Mouse (Mus musculus) activated CD4-positive, CD25-positive, alpha-beta regulatory T cell, adult 4 months (primary cell): ENCODE measurements around the gene Atr. TPM values are rescaled to one million over a fixed set of nuclear protein-coding genes. Genes with fewer than 3 reads are reported as not detected.

Experiments
- ATAC-seq: one replicate; pipeline ENCODE4 v1.8.0; 2017
- polyA plus RNA-seq, 2 experiments: library from polyadenylated mRNA; unstranded; fragments of 100-300 nt; shearing (Covaris generic); gene quantifications; one replicate each; pipeline ENCODE4 v1.2.1; 2017

Atr gene
- 10 to 100 TPM; 18.3 to 23.2 TPM for polyA plus RNA-seq

DNA sequence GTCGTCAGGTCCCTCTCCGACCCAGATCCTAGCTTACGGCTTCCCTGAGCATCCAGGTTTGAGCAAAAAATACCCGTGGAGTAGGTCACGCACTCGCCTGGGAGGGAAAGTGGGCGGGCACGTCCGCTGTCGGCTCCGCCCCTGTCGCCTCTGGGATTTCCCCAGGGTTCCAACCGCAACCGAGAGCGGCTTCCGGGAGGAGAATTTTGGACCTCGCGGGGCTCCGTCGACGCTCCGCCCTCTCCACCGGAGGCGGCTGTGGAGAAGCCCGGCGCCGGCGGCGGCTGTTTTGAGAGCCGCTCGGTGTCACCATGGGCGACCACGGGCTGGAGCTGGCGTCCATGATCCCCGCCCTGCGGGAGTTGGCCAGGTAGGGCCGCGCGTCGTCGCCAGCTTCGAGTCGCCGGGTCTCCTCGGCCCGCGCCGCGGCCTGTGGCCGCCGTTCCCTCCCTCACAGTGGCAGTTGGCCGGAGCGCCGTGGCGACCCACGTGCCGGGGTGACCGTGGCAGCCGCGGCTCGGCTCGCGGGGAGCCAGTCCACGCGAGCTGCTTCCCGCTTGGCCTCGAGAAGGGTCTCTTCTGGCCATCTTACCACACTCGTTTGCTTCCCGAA lies at the start of gene Atr:
Gene Atr, plus strand, starts transcription at position 184 of the 613 bp plus-strand sequence.
- peak; percentile 86 for ATAC-seq

GRCm38 (mm10) chr9:95809596-95809995 lies 47.8 kb upstream of the Atr start:
- ATAC-seq, result no peak

GRCm38 (mm10) chr9:95811817-95812216 lies 45.6 kb upstream of the Atr start:
- no peak for ATAC-seq

DNA sequence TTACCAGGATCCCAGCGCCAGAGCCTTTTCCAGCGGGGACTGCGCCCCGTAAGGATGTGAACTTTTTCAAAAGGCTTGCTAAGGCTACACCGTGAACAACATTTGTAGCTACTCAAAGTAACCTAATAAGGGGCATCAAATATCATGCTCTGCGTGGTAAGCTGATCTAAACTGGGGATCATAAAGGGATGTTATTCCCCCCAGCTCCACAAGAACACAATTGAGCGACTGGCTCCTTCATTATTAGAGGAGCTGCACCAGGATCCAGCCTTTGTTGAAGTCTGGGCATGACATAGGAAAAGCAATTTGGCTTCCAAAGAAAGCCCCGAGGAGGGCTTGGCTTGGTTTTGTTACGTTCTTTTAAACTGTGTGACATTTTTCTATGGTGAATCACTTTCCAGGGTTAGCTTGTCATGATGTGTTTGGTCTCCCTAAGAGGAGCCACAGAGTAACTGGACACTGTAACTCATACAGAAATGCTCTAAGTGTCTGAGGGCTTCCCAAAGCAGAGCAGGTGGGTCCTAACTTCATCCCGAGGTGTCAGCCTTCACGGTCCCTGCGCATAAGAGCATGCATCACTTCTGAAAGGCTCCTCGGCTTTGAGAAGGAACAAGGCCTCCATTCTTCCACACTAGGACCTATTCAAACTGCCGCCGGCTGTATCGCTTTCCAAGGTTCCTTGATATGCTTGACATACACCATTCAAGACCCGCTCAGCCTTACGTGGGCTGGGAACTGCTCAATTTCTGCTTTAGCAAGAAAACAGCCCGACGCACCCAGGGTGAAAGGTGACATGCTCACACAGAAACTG lies 43.5 kb upstream of the Atr start:
- no peak for ATAC-seq

DNA sequence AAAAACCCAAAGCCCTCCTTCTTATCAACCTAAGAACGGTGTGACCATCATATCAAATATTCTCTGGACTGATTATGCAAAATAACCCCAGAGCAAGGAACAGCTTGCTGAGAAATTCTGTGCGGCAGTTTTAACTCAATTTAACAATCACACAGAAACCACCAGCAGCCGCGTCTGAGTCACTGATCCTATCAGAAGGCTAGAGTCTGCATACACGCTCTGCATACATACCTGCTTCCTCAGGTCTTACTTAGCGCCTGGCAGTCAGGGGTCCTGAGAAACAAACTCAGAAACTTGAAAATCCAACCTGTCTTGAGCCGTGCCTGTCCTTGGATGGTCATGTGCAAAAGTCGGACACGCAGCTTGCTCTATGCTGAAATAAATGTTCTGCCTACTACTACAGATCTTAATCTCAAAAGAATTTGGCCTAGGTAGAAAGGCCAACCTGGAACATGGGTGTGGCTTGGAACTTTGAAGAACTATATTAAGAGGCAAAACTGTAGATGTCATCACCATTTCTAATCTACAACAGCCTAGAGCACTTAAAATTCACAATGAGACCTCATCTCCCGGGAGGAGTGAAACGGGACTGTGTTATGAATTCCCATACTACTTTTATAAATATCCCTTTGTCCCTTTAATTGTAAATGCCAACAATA lies 42.3 kb upstream of the Atr start:
- ATAC-seq, result no peak

DNA sequence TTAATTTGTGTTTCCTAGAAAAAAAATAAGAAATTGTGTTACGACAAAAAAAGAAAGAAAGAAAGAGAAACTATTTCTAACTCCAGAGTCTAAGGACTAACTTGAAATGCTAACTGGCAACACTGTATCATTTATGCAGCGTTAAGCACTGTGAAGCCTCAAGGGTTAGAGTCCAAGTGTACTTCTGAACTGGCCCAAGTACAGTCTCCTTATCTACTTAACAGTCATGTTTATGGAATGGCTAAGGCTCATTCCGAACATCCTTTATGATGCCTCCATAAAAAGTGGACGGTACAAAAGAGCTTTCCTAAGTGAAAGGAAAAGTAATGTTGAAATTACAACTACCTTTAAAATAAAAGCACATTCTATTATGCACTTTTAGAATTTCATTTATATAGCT lies 41.7 kb upstream of the Atr start:
- no peak for ATAC-seq

DNA sequence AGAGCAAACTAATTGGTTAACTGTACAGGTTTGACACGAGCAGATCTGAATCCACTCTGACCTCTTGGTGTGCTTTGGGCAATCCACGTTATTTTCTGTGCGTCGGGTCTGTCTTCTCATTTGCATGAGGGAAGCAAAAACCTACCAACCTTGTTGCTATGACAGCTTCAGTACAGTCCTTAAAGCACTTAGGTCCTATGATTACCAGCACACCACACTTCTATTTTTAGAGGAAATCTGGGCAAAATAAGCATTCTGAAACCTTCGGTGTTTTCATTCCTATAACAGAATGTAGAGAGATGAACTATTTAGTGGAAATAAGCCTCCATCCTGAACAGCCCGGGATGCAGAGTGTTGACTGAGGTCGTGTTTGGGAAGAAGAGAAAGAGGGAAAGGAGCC lies 34.9 kb upstream of the Atr start:
- no peak for ATAC-seq

- no peak for ATAC-seq
Measured at GRCm38 (mm10) chr9:95827565-95827964, 29.8 kb upstream of the Atr start.

DNA sequence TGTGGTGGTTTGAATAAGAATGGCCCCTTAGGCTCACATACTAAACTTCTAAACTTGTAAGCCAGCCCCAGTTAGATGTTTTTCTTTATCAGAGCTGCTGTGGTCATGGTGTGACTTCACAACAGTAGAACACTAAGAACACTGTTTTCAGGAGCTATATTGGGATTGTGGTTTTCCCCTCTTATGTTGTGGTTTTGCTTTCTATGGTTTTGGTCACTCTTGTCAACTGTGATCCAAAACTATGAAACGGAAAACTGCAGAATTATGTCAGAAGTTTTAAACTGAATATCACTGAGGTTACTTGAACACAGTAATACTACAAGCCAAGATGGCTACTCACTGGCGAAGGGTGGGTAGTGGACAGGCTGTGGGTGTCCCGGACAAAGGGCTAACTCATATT lies 24.6 kb upstream of the Atr start:
- ATAC-seq, result no peak

DNA sequence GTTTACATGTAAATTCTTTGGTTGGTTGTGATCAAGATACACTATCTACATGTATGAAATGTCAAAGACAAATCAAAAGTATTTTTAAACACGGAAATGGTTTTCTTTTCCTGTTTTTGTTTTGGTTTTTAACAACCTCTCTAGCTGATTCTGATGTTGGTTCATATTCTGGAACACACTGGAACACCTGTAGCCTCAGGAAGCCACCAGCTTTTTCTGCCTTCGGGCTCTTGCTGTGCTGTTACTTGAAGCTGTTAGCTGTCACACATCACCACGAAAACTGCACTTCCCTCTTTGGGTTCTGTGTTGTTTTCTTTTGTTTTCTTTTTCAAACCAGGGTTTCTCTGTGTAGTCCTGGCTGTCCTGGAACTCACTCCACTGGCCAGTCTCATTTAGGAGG lies 22.6 kb upstream of the Atr start:
- peak; percentile 21 for ATAC-seq

GRCm38 (mm10) chr9:95835741-95836140 lies 21.7 kb upstream of the Atr start:
- ATAC-seq, result peak; percentile 79

DNA sequence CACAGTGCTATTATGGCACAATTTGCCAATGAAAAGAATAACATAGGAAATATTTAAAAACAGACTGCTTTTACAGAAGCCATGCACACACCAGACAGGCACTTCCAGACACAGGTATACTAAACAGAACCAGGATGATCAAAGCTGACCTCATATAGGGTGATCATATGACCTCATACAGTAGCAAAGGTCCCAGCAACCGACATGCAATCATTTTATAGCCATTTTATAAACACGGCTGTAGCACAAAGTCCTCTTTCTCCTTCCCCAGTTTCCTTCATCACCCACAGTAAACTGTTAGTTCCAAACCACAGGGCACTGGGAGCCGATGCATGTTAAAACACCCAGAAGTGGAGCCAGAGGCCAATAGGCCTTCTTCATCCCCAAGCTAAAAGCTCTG lies 18.0 kb upstream of the Atr start:
- no peak for ATAC-seq

GRCm38 (mm10) chr9:95844825-95845460 lies 12.5 kb upstream of the Atr start, which contains the start of gene Pls1:
Pls1 (minus strand) TSS chr9:95845311.
- peak; percentile 69 for ATAC-seq

DNA sequence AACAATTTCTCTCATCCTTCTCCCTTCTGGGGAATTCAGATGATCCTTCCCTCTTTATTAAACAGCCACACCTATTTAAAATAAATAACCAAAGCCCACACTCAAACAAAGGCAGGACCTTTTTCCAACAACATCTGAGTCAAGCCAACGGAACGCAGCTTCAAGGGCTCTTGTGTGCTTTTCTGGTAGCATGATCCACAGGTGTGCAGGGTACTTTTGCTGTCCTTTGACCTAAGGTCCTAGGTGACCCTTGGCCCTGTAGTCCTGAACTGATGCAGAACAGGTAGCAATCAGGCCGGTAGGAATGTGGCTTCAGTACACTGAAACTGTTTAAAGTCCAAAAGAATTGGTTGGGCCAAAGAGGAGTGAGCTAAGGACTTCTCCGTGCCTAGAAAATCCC lies 11.7 kb upstream of the Atr start:
- no peak for ATAC-seq

DNA sequence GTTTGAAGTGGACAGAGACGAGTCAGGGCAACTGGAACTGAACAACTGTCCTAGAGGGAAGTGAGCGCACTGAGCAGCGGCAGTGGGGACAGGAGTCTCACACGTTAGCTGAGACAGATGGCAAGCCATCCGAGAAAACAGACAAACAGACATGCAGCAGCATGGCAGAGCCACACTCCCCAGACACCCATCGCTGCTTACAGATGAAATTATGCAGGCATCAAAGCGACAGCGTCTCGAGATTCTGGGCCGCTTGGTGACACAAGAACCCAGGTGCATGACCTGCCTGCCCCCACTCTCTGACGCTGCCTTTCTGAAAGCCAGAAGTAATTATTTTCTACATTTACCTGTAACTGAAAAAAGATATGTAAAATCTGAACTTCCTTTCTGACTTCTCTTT lies 5.7 kb upstream of the Atr start:
- ATAC-seq, result no peak

GRCm38 (mm10) chr9:95852896-95853295 lies 4.5 kb upstream of the Atr start:
- peak; percentile 36 for ATAC-seq

DNA sequence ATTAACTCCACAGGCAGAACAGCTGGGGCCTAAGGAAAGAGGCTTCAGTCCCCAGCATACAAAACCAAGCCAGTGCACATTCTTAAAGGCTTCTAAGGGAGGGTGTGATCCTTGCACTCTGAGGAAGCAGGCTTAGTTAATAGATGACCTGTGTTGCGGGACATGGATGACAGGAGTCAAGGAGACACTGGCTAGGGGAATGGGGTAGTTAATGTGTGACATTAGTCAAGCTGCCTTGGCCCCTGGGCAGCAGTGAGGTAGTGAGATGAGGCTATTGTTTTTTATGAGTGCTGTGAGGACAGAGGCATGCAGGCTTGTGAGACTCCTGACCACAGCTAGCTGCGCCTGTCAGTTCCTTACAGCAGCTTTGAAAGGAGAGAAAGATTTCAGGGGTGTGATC lies 2.5 kb upstream of the Atr start:
- ATAC-seq, result no peak

DNA sequence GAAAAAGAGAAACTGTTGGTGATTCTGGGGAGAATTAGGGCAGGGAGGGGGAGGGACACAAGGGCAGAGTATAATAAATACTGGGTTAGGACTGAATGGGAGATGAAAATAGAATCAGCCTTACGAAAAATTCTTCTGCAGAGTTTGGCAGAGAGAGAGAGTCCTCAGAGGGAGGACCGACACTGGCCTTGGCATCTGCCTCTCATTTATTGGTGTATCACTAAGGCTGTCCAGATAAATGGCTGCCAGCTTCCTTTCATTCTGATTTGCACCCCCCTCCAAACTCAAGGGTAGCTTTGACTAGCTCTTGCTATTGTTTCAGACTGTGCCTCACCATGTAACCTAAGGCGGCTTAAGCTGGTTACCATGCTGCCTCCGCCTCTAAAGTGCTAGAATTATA lies 1.4 kb upstream of the Atr start:
- no peak for ATAC-seq

DNA sequence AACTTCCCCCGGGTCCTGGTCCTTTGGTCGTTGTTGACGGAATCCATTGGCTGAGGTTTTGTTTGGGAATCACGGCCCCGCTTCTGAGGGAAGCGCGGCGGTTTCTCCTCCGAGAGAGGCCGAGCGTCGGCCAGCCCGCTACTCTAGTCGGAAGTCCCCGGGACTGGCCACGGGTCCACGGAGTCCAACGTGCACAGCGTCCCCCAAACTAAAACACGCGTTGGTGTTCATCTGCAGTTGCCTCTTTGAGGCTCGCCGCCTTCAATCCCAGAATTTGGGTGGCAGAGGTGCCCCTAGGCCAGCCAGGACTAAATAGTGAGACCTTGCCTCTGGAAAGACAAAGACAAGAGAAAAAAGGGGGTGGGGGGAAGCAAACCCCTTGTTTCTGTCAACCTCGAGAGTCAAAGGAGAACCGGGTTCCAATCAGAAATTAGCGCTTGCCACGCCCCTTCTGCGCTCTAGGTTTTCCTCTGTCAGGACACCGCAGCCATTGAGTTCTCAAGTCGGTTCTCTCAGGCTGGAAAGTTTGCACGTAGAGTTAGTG lies 702 bp downstream of the Atr start:
- peak; percentile 47 for ATAC-seq

DNA sequence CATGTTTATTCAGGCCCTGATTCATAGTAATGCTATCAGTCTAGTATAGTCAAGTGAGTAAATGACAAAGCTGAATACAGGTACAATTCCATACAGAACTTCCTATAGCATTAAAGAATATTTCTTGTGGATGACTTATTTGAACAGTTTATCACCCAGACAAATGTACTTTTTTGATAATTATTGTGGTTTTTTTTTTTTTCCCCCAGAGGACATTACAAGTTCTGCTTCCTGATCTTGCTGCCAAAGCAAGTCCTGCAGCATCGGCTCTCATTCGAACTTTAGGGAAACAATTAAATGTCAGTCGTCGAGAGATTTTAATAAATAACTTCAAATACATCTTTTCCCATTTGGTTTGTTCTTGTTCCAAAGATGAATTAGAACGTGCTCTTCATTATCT lies 20.8 kb downstream of the Atr start:
- ATAC-seq, result no peak

DNA sequence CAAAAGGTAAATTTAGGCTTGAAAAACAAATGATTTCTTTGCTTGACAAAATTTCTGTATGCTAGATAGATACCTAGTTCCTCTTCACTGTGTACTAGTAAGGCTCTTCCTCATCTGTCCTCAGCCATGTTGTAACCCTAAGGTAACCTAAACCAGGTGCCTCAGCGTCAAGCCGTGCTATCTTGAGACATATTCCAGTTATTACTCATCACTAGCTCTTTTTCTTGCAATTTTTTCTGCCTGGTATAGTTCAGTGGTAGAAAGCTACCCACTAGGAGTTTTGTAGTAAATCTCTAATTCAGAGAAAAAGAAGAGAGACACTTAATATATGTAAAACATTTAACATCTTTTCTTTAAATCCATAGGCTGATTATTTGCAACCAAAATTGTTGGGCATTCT lies 25.4 kb downstream of the Atr start:
- no peak for ATAC-seq

GRCm38 (mm10) chr9:95897392-95897791 lies 40.0 kb downstream of the Atr start:
- ATAC-seq, result no peak

DNA sequence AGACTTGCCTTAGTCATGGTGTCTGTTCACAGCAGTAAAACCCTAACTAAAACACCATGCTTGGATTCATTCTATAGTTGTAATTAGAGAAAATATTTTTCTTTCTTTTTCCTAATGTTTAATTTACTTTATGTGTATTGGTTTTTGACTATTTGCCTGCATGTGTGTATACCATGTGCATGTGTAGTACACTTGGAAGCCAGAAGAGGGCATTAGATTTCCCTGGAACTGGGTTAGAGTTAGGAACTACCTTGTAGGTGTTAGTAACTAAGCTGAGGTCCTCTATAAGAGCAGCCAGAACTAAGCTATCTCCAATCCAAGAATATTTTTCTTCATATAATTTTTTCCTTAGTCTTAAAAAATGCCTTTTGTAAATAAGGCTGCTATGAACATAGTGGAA lies 75.5 kb downstream of the Atr start:
- no peak for ATAC-seq
